Mouse (Mus musculus) MEL (cell line): ENCODE data around the gene Sult6b1.

ENCODE experiments used
- CTCF ChIP-seq, 3 experiments: IDR thresholded peaks in 2 of 3; conservative IDR thresholded peaks in 1 of 3; 2 replicates each; pipeline ENCODE4 v1.5.1; 2011 to 2012; ENCODE audit warnings: low read length in 3 of 3, low read depth in 2 of 3, mild to moderate bottlenecking in 2 of 3, improper control_type of control experiment in 1 of 3, inconsistent platforms in 1 of 3, mixed read lengths in 1 of 3, moderate library complexity in 1 of 3; ENCODE audit not compliant: control insufficient read depth in 1 of 3, insufficient read depth in 1 of 3, poor library complexity in 1 of 3, severe bottlenecking in 1 of 3
- ELF1 ChIP-seq: IDR thresholded peaks from 2 replicates; pipeline ENCODE4 v1.6.1; 2014; ENCODE audit warnings: low read depth, mild to moderate bottlenecking, inconsistent platforms, low read length, improper control_type of control experiment, moderate library complexity
- GABPA ChIP-seq: IDR thresholded peaks from 2 replicates; pipeline ENCODE4 v1.6.1; 2012; ENCODE audit warnings: low read depth, mild to moderate bottlenecking, inconsistent platforms, low read length, improper control_type of control experiment, moderate library complexity
- GATA1 ChIP-seq: IDR thresholded peaks from 2 replicates; pipeline ENCODE4 v1.6.1; 2011; ENCODE audit warnings: low read depth, low read length, improper control_type of control experiment
- HCFC1 ChIP-seq: IDR thresholded peaks from 2 replicates; pipeline ENCODE4 v1.6.1; 2012; ENCODE audit warnings: low read depth, mild to moderate bottlenecking, inconsistent platforms, low read length, improper control_type of control experiment, moderate library complexity
- MAFK ChIP-seq: IDR thresholded peaks from 2 replicates; pipeline ENCODE4 v1.6.1; 2011; ENCODE audit warnings: low read depth, mild to moderate bottlenecking, low read length, improper control_type of control experiment, borderline replicate concordance
- NRF1 ChIP-seq: IDR thresholded peaks from 2 replicates; pipeline ENCODE4 v1.6.1; 2014; ENCODE audit warnings: low read depth, mild to moderate bottlenecking, inconsistent platforms, low read length, improper control_type of control experiment, moderate library complexity; ENCODE audit not compliant: poor library complexity, insufficient read depth, severe bottlenecking
- POLR2A ChIP-seq, 2 experiments: IDR thresholded peaks; 2 replicates each; pipeline ENCODE4 v1.6.1; 2011 to 2012; ENCODE audit warnings: low read length in 2 of 2, mild to moderate bottlenecking in 2 of 2, control low read depth in 1 of 2, improper control_type of control experiment in 1 of 2, low read depth in 1 of 2, moderate library complexity in 1 of 2; ENCODE audit not compliant: control insufficient read depth in 1 of 2, insufficient read depth in 1 of 2, poor library complexity in 1 of 2
- RAD21 ChIP-seq: IDR thresholded peaks from 2 replicates; pipeline ENCODE4 v1.6.1; 2011; ENCODE audit warnings: mild to moderate bottlenecking, low read depth, low read length, improper control_type of control experiment
- TCF12 ChIP-seq: IDR thresholded peaks from 2 replicates; pipeline ENCODE4 v1.6.1; 2014; ENCODE audit warnings: low read depth, mild to moderate bottlenecking, inconsistent platforms, low read length, improper control_type of control experiment, moderate library complexity
- USF2 ChIP-seq, 2 experiments: IDR thresholded peaks; 2 replicates each; pipeline ENCODE4 v1.6.1; 2011 to 2012; ENCODE audit warnings: improper control_type of control experiment in 2 of 2, low read length in 2 of 2, borderline replicate concordance in 1 of 2, inconsistent platforms in 1 of 2, low read depth in 1 of 2, mild to moderate bottlenecking in 1 of 2; ENCODE audit not compliant: insufficient read depth in 1 of 2

DNA sequence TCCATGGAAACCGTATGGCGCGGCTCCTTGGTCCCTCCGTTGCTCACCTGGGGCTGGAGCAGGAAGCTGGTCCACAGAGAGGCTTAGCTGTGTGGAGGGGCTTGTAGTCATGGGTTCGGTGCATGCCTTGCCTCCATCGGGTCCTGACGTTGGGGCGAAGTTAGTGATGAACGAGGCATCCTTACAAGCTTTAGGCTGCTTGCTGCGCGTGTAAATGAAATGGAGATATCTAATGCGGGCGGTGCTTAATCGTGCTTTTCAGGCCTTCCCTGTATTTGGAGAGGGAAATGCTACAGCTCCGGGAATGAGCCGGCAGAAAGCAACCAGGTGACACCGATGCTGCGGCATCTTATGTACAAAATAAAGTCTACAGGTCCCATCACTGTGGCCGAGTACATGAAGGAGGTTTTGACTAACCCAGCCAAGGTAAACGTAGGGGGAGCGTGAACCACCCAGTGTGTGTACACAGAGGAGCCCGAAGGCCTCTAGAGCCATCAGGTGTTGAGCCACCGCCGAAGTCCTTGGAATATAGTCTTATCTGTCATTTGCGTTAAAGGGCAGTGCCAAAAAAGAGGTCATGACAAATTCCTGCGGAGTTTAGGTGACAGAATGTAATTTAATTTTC, 30.5 kb upstream of the Sult6b1 start:
- TF ChIP-seq CTCF (IDR thresholded peaks at IDR 0.05 in 2 of 3, conservative IDR thresholded peaks at IDR 0.05 in 1 of 3; ENCODE audit: control insufficient read depth in 1 of 3, insufficient read depth in 1 of 3, low read depth in 2 of 3, low read length in 3 of 3, poor library complexity in 1 of 3, severe bottlenecking in 1 of 3) (no peak), RAD21 (no peak), GATA1 (no peak), MAFK (no peak), TCF12 (no peak), USF2 (IDR thresholded peaks at IDR 0.05; ENCODE audit: borderline replicate concordance in 1 of 2, insufficient read depth in 1 of 2, low read depth in 1 of 2, low read length in 2 of 2) (no peak), POLR2A (IDR thresholded peaks at IDR 0.05; ENCODE audit: control insufficient read depth in 1 of 2, insufficient read depth in 1 of 2, low read depth in 1 of 2, low read length in 2 of 2, poor library complexity in 1 of 2) (peak in 1 of 2 experiments; percentile 59; a peak in 1 of 4 replicates), HCFC1 (no peak), ELF1 (no peak), GABPA (no peak), NRF1 (no peak)
